Mouse (Mus musculus): Measurements from ENCODE around the gene Btrc. TPM values are rescaled to one million over a fixed set of nuclear protein-coding genes. Genes with fewer than 3 reads are reported as not detected.

Btrc gene
- total and polyA plus RNA-seq, 3 experiments, result 14.2 to 30.3 TPM; not detected in 1

DNA sequence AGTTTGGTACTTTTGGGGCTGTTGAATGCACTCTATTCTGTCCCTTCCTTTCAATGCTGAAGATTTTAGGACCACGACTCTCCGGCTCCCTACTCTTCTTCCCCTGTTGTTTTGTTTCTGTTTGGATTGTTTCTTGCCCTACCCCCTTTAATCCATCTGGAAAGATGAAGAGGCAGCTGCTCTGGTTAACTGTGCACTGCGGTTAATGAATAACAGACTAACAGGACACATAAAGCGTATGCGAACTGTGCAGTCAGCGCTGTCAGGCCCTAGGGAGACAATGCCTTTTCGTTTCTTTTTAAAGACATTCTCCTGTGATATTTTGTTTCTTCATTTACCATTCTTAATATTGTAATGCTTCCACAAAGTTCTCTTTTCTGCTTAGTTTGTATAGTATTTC, 58.7 kb downstream of the Btrc start:
- no peaks in the 10 kb centered on the region for H3K4me1 ChIP-seq (ENCODE audit: control insufficient read depth in 1 of 2, insufficient read depth in 2 of 2, low read length in 2 of 2)
- TF ChIP-seq ZKSCAN1 (IDR thresholded peaks at IDR 0.05; ENCODE audit: low read depth, low read length), result no peak
- no peak for TF ChIP-seq CHD1 (IDR thresholded peaks at IDR 0.05; ENCODE audit: low read depth, low read length)
- no peak for TF ChIP-seq ETS1 (IDR thresholded peaks at IDR 0.05; ENCODE audit: low read depth, low read length)
- no peak for TF ChIP-seq CHD2 (IDR thresholded peaks at IDR 0.05; ENCODE audit: low read length)
- TF ChIP-seq GATA1 (IDR thresholded peaks at IDR 0.05; ENCODE audit: low read depth, low read length), result no peak
- no peak for TF ChIP-seq RCOR1 (IDR thresholded peaks at IDR 0.05; ENCODE audit: low read depth, low read length)
- no peak for TF ChIP-seq USF2 (IDR thresholded peaks at IDR 0.05; ENCODE audit: borderline replicate concordance in 1 of 2, insufficient read depth in 1 of 2, low read depth in 1 of 2, low read length in 2 of 2)
- no peak for TF ChIP-seq MYC (IDR thresholded peaks at IDR 0.05; ENCODE audit: low read depth, low read length)
- TF ChIP-seq TAL1 (IDR thresholded peaks at IDR 0.05; ENCODE audit: low read length), result no peak
- TF ChIP-seq MEF2A (IDR thresholded peaks at IDR 0.05; ENCODE audit: extremely low read depth, insufficient replicate concordance, low read depth, low read length, poor library complexity, severe bottlenecking), result no peak
- TF ChIP-seq NELFE (IDR thresholded peaks at IDR 0.05; ENCODE audit: low read depth, low read length), result no peak
- TF ChIP-seq JUND (IDR thresholded peaks at IDR 0.05; ENCODE audit: low read depth, low read length), result no peak
- no peak for TF ChIP-seq POLR2A (IDR thresholded peaks at IDR 0.05; ENCODE audit: control insufficient read depth in 1 of 2, insufficient read depth in 1 of 2, low read depth in 1 of 2, low read length in 2 of 2, poor library complexity in 1 of 2)
- TF ChIP-seq NRF1 (IDR thresholded peaks at IDR 0.05; ENCODE audit: insufficient read depth, low read depth, low read length, poor library complexity, severe bottlenecking), result no peak
- TF ChIP-seq UBTF (IDR thresholded peaks at IDR 0.05; ENCODE audit: borderline replicate concordance, insufficient read depth, low read depth, low read length), result no peak
- TF ChIP-seq GABPA (IDR thresholded peaks at IDR 0.05; ENCODE audit: low read depth, low read length), result no peak
- TF ChIP-seq BHLHE40 (IDR thresholded peaks at IDR 0.05; ENCODE audit: borderline replicate concordance, low read depth, low read length), result no peak
- no peak for TF ChIP-seq ZNF384 (IDR thresholded peaks at IDR 0.05; ENCODE audit: low read depth, low read length)
- H3K27ac ChIP-seq (ENCODE audit: control insufficient read depth, low read depth, low read length), result no peak overlapping the region
- no peaks in the 10 kb centered on the region for H3K79me2 ChIP-seq (ENCODE audit: control insufficient read depth, insufficient read depth, low read length, poor library complexity)
- no peak overlapping the region for H3K4me3 ChIP-seq (ENCODE audit: control insufficient read depth in 1 of 2, insufficient read depth in 1 of 2, low read depth in 2 of 2, low read length in 2 of 2)
- H3K36me3 ChIP-seq (ENCODE audit: control insufficient read depth in 1 of 2, insufficient read depth in 2 of 2, low read length in 2 of 2), result no peaks in the 10 kb centered on the region; a peak in 1 of 4 replicates
- no peak for DNase-seq (ENCODE audit: low read depth, low spot score)
- H3K9ac ChIP-seq (ENCODE audit: control insufficient read depth, low read depth, low read length, poor library complexity, severe bottlenecking), result no peak overlapping the region
- no peaks in the 10 kb centered on the region for H3K27me3 ChIP-seq (ENCODE audit: control insufficient read depth in 1 of 2, insufficient read depth in 2 of 2, low read length in 2 of 2)
- no peaks in the 10 kb centered on the region for H3K9me3 ChIP-seq (replicated peaks; ENCODE audit: insufficient read depth, low read length)

- TF ChIP-seq KAT2A (conservative IDR thresholded peaks at IDR 0.05; ENCODE audit: low read depth, low read length), result no peak
- no peak for TF ChIP-seq MAX (IDR thresholded peaks at IDR 0.05; ENCODE audit: low read length)
- no peak for TF ChIP-seq HCFC1 (IDR thresholded peaks at IDR 0.05; ENCODE audit: low read depth, low read length)
- TF ChIP-seq CHD2 (IDR thresholded peaks at IDR 0.05; ENCODE audit: low read length), result no peak
- TF ChIP-seq MYC (IDR thresholded peaks at IDR 0.05; ENCODE audit: low read depth, low read length), result no peak
- no peak for TF ChIP-seq NRF1 (IDR thresholded peaks at IDR 0.05; ENCODE audit: insufficient read depth, low read depth, low read length, poor library complexity, severe bottlenecking)
- TF ChIP-seq UBTF (IDR thresholded peaks at IDR 0.05; ENCODE audit: borderline replicate concordance, insufficient read depth, low read depth, low read length), result no peak
- no peaks in the 10 kb centered on the region for H3K9me3 ChIP-seq (replicated peaks; ENCODE audit: insufficient read depth, low read length)
- H3K79me2 ChIP-seq (ENCODE audit: control insufficient read depth, insufficient read depth, low read length, poor library complexity), result no peaks in the 10 kb centered on the region
- no peak overlapping the region for H3K9ac ChIP-seq (ENCODE audit: control insufficient read depth, low read depth, low read length, poor library complexity, severe bottlenecking)
- no peaks in the 10 kb centered on the region; a peak in 1 of 4 replicates for H3K36me3 ChIP-seq (ENCODE audit: control insufficient read depth in 1 of 2, insufficient read depth in 2 of 2, low read length in 2 of 2)
- H3K4me1 ChIP-seq (ENCODE audit: control insufficient read depth in 1 of 2, insufficient read depth in 2 of 2, low read length in 2 of 2), result no peaks in the 10 kb centered on the region
- no peaks in the 10 kb centered on the region for H3K27me3 ChIP-seq (ENCODE audit: control insufficient read depth in 1 of 2, insufficient read depth in 2 of 2, low read length in 2 of 2)
- DNase-seq (ENCODE audit: low read depth, low spot score), result no peak
- H3K27ac ChIP-seq (ENCODE audit: control insufficient read depth, low read depth, low read length), result no peak overlapping the region
- no peak overlapping the region for H3K4me3 ChIP-seq (ENCODE audit: control insufficient read depth in 1 of 2, insufficient read depth in 1 of 2, low read depth in 2 of 2, low read length in 2 of 2)
These were observed 64.6 kb downstream of the Btrc start for GRCm38 (mm10) chr19:45428146-45428545.
